Mouse (Mus musculus): ENCODE results near the gene Slc12a3. TPM values are rescaled to one million over a fixed set of nuclear protein-coding genes. Genes with fewer than 3 reads are reported as not detected.

Slc12a3 gene
- polyA plus RNA-seq, 1 experiment: not detected

DNA sequence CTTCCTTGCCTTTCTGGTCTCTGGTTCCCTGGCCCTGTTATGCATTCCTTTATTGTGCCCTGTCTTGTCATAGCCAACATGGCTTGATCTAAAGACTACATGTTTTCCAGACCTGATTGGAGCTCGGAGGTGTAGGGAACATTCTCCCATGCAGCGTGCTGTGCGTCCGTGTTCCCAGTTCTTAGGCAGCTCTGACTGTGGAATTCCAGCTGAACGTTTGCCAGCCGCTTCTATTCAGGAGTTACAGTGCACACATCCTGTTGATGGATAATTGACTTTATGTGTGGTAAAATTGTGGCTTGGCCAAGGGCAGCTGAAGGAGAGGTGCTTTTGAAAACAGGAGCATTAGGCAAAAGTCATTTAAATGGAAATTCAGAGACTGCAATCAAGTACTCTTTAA is 36.9 kb upstream of the Slc12a3 start:
- Histone ChIP-seq H3K36me3 (ENCODE audit: control insufficient read depth, insufficient read depth) (peaks cover 41% of the 10 kb centered on the region), H3K4me3 (ENCODE audit: insufficient read depth, poor library complexity, severe bottlenecking) (no peak overlapping the region), H3ac (ENCODE audit: control insufficient read depth, insufficient read length, low read depth) (no peak overlapping the region), H3K79me2 (ENCODE audit: control insufficient read depth, insufficient read depth) (no peaks in the 10 kb centered on the region), H3K27me3 (ENCODE audit: control insufficient read depth, insufficient read depth, insufficient read length) (no peaks in the 10 kb centered on the region), H3K79me3 (ENCODE audit: low read depth) (peaks cover 2% of the 10 kb centered on the region)
- no peak for TF ChIP-seq FOSL1 (IDR thresholded peaks at IDR 0.05; ENCODE audit: insufficient read depth, low read length, poor library complexity, severe bottlenecking)
- no peak for TF ChIP-seq CEBPB (IDR thresholded peaks at IDR 0.05; ENCODE audit: low read depth)
- TF ChIP-seq MYOD1 (IDR thresholded peaks at IDR 0.05; ENCODE audit: control insufficient read depth, insufficient read length, low read depth): no peak
- no peak for TF ChIP-seq MAX (IDR thresholded peaks at IDR 0.05)
- TF ChIP-seq USF1 (IDR thresholded peaks at IDR 0.05; ENCODE audit: low read depth): no peak
- TF ChIP-seq CTCF (IDR thresholded peaks at IDR 0.05; ENCODE audit: control insufficient read depth, insufficient read depth, insufficient read length): no peak
- TF ChIP-seq MYOG (IDR thresholded peaks at IDR 0.05; ENCODE audit: control insufficient read depth, extremely low read depth, insufficient read length): no peak

GRCm38 (mm10) chr8:94292626-94293025 is 36.4 kb upstream of the Slc12a3 start:
- Histone ChIP-seq H3K36me3 (ENCODE audit: control insufficient read depth, insufficient read depth) (peaks cover 39% of the 10 kb centered on the region), H3K27me3 (ENCODE audit: control insufficient read depth, insufficient read depth, insufficient read length) (no peaks in the 10 kb centered on the region), H3K79me3 (ENCODE audit: low read depth) (peaks cover 2% of the 10 kb centered on the region), H3K4me3 (ENCODE audit: insufficient read depth, poor library complexity, severe bottlenecking) (no peak overlapping the region), H3ac (ENCODE audit: control insufficient read depth, insufficient read length, low read depth) (no peak overlapping the region), H3K79me2 (ENCODE audit: control insufficient read depth, insufficient read depth) (no peaks in the 10 kb centered on the region)
- TF ChIP-seq MYOG (IDR thresholded peaks at IDR 0.05; ENCODE audit: control insufficient read depth, extremely low read depth, insufficient read length): no peak
- TF ChIP-seq MYOD1 (IDR thresholded peaks at IDR 0.05; ENCODE audit: control insufficient read depth, insufficient read length, low read depth): no peak
- TF ChIP-seq FOSL1 (IDR thresholded peaks at IDR 0.05; ENCODE audit: insufficient read depth, low read length, poor library complexity, severe bottlenecking): no peak
- TF ChIP-seq USF1 (IDR thresholded peaks at IDR 0.05; ENCODE audit: low read depth): no peak
- no peak for TF ChIP-seq MAX (IDR thresholded peaks at IDR 0.05)
- no peak for TF ChIP-seq CTCF (IDR thresholded peaks at IDR 0.05; ENCODE audit: control insufficient read depth, insufficient read depth, insufficient read length)
- TF ChIP-seq CEBPB (IDR thresholded peaks at IDR 0.05; ENCODE audit: low read depth): no peak

DNA sequence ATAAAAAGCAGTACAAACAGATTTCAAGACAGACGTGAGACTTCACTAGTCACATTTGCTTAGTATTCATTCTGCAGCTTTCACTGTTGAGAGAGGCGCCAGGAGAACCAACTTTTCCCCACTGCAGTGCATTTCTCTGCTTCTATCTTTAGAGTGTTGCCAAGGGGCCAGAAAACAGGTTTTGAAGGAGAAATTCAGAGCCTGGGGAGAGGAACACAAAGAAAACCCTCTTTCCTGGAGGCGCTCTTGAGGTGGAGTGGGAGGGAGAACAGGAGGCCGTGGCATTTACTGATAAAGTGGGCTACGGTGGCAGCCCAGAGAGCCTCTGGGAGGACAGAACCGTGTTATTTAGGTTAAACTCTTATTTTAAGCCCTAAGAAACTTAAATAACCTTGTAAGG is 33.3 kb upstream of the Slc12a3 start:
- no peak overlapping the region for H3K4me3 ChIP-seq (ENCODE audit: insufficient read depth, poor library complexity, severe bottlenecking)
- peaks cover 2% of the 10 kb centered on the region for H3K79me3 ChIP-seq (ENCODE audit: low read depth)
- H3K27me3 ChIP-seq (ENCODE audit: control insufficient read depth, insufficient read depth, insufficient read length): no peaks in the 10 kb centered on the region
- TF ChIP-seq CTCF (IDR thresholded peaks at IDR 0.05; ENCODE audit: control insufficient read depth, insufficient read depth, insufficient read length): no peak
- no peak for TF ChIP-seq MYOG (IDR thresholded peaks at IDR 0.05; ENCODE audit: control insufficient read depth, extremely low read depth, insufficient read length)
- TF ChIP-seq CEBPB (IDR thresholded peaks at IDR 0.05; ENCODE audit: low read depth): no peak
- no peak for TF ChIP-seq USF1 (IDR thresholded peaks at IDR 0.05; ENCODE audit: low read depth)
- no peak for TF ChIP-seq MYOD1 (IDR thresholded peaks at IDR 0.05; ENCODE audit: control insufficient read depth, insufficient read length, low read depth)
- no peak for TF ChIP-seq FOSL1 (IDR thresholded peaks at IDR 0.05; ENCODE audit: insufficient read depth, low read length, poor library complexity, severe bottlenecking)
- no peak for TF ChIP-seq MAX (IDR thresholded peaks at IDR 0.05)
- H3ac ChIP-seq (ENCODE audit: control insufficient read depth, insufficient read length, low read depth): no peak overlapping the region
- H3K79me2 ChIP-seq (ENCODE audit: control insufficient read depth, insufficient read depth): no peaks in the 10 kb centered on the region
- peaks cover 43% of the 10 kb centered on the region for H3K36me3 ChIP-seq (ENCODE audit: control insufficient read depth, insufficient read depth)

DNA sequence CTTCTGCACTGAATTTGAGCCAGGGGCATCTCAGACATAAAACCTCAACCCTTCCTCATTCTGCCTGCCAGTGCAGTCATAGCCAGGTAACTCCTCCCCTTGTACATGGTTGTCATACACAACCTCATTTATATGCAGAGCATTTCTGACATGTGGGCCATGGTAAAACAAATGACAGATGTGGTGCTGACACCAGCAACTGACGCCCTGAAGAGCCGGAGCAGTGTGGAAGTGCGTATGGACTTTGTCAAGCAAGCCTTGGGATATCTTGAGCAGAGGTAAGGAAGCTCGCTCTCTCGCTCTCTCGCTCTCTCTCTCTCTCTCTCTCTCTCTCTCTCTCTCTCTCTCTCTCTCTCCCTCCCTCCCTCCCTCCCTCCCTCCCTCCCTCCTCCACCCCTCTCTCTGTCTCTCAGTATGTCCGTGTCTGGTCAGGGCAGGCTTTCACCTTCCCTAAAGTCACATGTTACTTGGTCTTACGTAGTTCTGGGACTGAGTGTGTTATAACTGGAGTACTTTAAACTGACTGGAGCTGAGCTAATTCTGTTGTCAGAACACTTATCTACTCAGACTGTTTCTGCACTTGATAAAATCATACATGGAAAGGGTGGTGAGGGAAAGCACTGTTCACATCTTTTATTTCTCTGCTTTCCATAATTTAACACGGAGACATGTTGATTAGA is 32.5 kb upstream of the Slc12a3 start:
- H3K79me2 ChIP-seq (ENCODE audit: control insufficient read depth, insufficient read depth): no peaks in the 10 kb centered on the region
- TF ChIP-seq CTCF (IDR thresholded peaks at IDR 0.05; ENCODE audit: control insufficient read depth, insufficient read depth, insufficient read length): no peak
- no peak overlapping the region for H3ac ChIP-seq (ENCODE audit: control insufficient read depth, insufficient read length, low read depth)
- no peak overlapping the region for H3K4me3 ChIP-seq (ENCODE audit: insufficient read depth, poor library complexity, severe bottlenecking)
- peaks cover 2% of the 10 kb centered on the region for H3K79me3 ChIP-seq (ENCODE audit: low read depth)
- H3K36me3 ChIP-seq (ENCODE audit: control insufficient read depth, insufficient read depth): peaks cover 49% of the 10 kb centered on the region
- no peaks in the 10 kb centered on the region for H3K27me3 ChIP-seq (ENCODE audit: control insufficient read depth, insufficient read depth, insufficient read length)

DNA sequence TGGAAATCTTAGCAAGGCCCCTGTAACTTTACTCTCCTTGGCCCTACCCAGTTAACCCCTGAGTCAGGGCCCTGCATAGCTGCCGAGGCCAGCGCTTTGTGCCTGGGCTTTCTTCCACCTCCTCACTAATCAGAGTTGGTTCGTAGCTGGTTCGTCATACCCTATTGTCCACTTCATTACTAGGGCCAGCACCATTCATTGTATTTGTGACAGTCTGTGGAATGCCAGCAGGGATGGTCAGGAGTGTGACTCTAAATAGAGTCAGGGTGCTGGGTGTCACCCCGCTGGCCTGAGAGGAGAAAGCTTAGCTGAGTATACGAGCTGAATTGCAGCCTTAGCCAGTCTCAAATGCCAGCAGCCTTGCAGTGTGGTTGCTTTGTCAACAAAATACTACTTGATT is 31.9 kb upstream of the Slc12a3 start:
- H3K4me3 ChIP-seq (ENCODE audit: insufficient read depth, poor library complexity, severe bottlenecking): no peak overlapping the region
- H3K27me3 ChIP-seq (ENCODE audit: control insufficient read depth, insufficient read depth, insufficient read length): no peaks in the 10 kb centered on the region
- H3K79me3 ChIP-seq (ENCODE audit: low read depth): no peaks in the 10 kb centered on the region
- H3K36me3 ChIP-seq (ENCODE audit: control insufficient read depth, insufficient read depth): peaks cover 53% of the 10 kb centered on the region
- H3K79me2 ChIP-seq (ENCODE audit: control insufficient read depth, insufficient read depth): no peaks in the 10 kb centered on the region
- no peak overlapping the region for H3ac ChIP-seq (ENCODE audit: control insufficient read depth, insufficient read length, low read depth)
- no peak for TF ChIP-seq CTCF (IDR thresholded peaks at IDR 0.05; ENCODE audit: control insufficient read depth, insufficient read depth, insufficient read length)
- no peak for TF ChIP-seq MYOG (IDR thresholded peaks at IDR 0.05; ENCODE audit: control insufficient read depth, extremely low read depth, insufficient read length)
- no peak for TF ChIP-seq CEBPB (IDR thresholded peaks at IDR 0.05; ENCODE audit: low read depth)
- TF ChIP-seq MYOD1 (IDR thresholded peaks at IDR 0.05; ENCODE audit: control insufficient read depth, insufficient read length, low read depth): no peak
- TF ChIP-seq USF1 (IDR thresholded peaks at IDR 0.05; ENCODE audit: low read depth): no peak
- no peak for TF ChIP-seq FOSL1 (IDR thresholded peaks at IDR 0.05; ENCODE audit: insufficient read depth, low read length, poor library complexity, severe bottlenecking)

GRCm38 (mm10) chr8:94300809-94301208 is 28.2 kb upstream of the Slc12a3 start:
- Histone ChIP-seq H3K79me2 (ENCODE audit: control insufficient read depth, insufficient read depth) (no peaks in the 10 kb centered on the region), H3K36me3 (ENCODE audit: control insufficient read depth, insufficient read depth) (peaks cover 49% of the 10 kb centered on the region), H3ac (ENCODE audit: control insufficient read depth, insufficient read length, low read depth) (no peak overlapping the region), H3K4me3 (ENCODE audit: insufficient read depth, poor library complexity, severe bottlenecking) (no peak overlapping the region), H3K27me3 (ENCODE audit: control insufficient read depth, insufficient read depth, insufficient read length) (no peaks in the 10 kb centered on the region), H3K79me3 (ENCODE audit: low read depth) (no peaks in the 10 kb centered on the region)
- TF ChIP-seq CEBPB (IDR thresholded peaks at IDR 0.05; ENCODE audit: low read depth) (no peak), MAX (IDR thresholded peaks at IDR 0.05) (no peak), MYOD1 (IDR thresholded peaks at IDR 0.05; ENCODE audit: control insufficient read depth, insufficient read length, low read depth) (no peak), USF1 (IDR thresholded peaks at IDR 0.05; ENCODE audit: low read depth) (no peak), CTCF (IDR thresholded peaks at IDR 0.05; ENCODE audit: control insufficient read depth, insufficient read depth, insufficient read length) (no peak), MYOG (IDR thresholded peaks at IDR 0.05; ENCODE audit: control insufficient read depth, extremely low read depth, insufficient read length) (no peak), FOSL1 (IDR thresholded peaks at IDR 0.05; ENCODE audit: insufficient read depth, low read length, poor library complexity, severe bottlenecking) (no peak)

Data from C2C12 (cell line).